Mouse (Mus musculus): ENCODE results near the gene Larp1.

The Larp1 gene

DNA sequence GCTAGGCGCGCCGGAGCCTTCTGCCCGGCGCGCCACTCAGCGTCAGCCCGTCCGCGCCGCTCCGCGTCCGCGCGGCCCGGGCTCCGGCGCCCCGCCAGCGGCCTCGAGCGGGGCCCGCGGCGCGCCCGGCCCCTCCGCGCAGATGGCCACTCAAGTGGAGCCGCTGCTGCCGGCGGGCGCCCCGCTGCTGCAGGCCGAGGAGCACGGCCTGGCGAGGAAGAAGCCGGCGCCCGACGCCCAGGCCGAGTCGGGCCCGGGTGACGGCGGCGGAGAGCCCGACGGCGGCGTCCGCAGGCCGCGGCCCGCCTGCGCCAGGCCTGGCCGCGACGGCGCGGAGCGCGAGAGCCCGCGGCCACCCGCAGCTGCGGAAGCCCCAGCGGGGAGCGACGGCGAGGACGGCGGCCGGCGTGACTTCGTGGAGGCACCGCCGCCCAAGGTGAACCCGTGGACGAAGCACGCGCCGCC lies at the start of gene Larp1:
Gene Larp1, plus strand, starts transcription at position 14 of the 465 bp plus-strand sequence.
- DNase-seq (ENCODE audit: low spot score in 2 of 2) = peak in 1 of 2 experiments; percentile 10

DNA sequence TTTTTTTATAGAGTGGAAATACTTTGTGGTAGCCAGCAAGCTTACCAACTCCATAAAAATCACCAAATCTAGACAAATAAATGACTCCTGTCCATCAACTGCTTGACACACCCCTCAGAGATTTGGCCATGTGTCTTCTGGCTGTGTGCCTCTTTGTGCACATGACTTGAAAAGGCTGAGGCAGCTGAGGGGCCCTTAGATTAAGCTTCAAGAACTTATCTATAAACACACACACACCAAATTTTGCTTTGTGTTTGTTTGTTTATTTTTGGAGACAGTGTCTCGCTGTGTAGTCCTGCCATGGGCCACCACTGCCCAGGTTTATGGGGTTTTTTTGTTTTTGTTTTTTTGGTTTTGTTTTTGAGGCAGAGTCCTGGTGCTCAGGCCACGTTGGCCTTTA lies 48.9 kb upstream of the Larp1 start:
- no peak for DNase-seq (ENCODE audit: low spot score in 2 of 2)

DNA sequence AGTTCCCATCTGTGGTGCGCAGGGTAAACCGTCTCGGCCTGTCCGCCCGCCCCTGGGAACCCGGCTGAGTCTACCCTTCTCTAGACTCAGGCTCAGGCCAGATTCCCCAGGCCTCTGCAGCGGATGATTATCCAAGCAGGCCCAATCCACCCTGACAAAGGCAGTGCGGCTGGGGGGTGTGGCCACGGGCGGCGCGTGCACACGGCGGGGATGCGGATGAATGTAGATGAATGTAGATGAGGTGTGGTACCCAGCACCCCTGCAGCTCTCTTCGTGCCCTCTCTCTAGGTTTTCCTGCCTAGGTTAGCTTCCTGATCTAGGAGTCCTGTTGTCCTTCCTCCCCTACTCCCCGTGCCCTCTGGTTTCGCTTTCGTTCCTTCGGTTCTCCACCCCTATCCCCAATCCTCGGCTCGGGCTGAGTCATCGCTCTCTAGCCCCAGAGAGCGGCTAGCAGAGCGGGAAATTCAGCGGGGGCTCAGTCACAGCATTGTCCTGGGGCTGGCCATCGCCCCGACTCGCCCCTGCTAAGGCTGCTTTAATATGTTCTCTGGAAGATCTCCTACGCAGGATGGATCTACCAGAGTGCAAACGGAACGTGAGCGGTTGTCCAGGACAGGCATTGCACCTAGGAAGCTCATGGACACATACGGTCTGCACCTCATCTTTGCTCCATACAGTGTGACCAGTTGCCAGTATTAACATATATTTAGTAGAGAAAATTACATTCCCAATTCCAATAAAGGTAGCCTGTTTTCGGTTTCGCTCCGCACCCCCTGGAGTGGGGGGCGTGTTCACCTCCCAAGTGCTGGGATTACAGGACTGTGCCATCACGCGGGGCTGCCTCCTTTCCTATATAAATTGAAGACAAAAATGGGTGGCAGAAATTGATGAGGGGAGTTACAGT lies 46.2 kb upstream of the Larp1 start:
- peak; percentile 49 to 63 for DNase-seq (ENCODE audit: low spot score in 2 of 2)

DNA sequence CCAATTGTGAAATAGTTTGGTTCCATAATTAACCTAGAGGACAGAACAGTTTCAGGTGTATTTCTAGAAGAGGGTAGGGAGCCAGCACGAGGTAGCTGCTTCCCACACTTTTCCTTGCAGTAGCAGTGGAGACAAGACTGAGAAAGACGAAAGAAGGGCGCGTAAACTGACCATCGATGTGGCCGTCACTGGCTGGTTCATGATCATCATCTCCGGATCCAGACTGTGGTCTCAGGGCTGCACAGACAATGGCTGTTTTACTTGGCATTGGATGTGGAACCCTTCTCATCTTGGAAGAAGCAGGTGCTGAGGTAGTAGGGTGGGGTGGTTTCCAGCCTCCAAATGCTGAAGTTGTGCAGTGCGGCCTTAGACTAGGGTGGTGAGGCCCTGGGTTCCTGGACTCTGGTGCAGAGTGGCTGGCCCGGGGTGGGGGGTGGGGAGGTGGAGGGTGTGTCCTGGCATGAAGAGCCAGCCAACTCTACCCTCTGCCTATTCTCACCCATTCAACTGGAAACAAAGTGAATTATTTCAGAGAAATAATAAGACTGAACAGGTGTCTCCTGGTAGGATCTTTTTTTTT lies 45.5 kb upstream of the Larp1 start:
- no peak for DNase-seq (ENCODE audit: low spot score in 2 of 2)

DNA sequence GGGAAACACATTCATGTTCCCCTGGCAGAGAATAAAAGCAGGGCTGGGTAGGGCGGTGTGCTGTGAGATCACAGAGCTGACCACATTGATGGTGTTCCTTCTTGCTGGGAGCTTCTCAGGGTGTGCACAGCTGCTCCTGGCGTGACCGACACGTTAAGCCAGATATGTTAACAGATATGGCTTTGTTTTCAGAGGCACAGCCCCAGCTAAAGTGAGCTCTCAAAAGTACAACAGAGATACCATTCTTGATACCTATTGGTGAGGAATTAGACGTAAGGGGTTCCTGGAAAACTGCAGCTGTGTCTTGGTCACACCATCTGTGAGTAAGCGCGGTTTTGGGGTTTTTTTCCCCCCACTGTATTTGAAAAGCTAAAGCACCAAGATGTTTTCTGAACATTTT lies 42.2 kb upstream of the Larp1 start:
- no peak for DNase-seq (ENCODE audit: low spot score in 2 of 2)

DNA sequence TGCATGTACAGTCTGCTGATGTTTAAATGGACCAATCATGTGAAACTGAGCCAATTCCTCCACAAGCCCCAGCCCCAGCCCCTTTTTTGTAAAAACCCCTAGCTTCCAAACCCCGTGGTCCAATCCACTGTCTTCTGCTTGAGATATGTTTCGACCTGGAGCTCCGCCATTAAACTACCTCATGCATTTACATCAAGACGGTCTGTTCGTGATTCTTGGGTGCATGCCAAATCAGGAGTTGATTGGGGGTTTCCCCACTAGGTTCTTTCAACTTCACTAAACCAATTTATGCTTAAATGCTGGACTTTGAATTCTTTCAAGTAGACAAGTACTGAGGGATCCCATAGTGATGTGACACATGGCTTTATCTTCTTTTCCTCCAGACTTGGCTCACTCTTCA lies 40.6 kb upstream of the Larp1 start:
- DNase-seq (ENCODE audit: low spot score in 2 of 2) = no peak

DNA sequence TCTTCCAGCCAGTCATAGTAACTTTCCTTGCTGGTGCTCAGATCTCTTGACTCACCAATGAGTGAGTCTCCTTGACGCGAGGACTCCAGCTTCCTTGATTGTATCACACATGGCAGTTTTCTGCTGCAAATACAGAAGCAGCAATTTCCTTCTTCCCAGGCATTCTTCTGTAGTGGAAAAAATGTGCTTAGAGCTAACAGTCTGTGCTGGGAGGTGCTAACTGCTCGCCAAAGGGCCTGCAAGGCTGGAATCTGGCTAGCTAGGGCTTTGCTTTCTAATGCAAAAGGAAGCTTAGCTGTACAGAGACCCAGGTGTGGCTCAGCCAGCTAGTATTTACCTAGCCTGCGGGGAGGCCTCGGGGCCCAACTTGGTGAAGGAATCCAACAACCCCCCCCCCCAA lies 38.3 kb upstream of the Larp1 start:
- DNase-seq (ENCODE audit: low spot score in 2 of 2) = no peak

DNA sequence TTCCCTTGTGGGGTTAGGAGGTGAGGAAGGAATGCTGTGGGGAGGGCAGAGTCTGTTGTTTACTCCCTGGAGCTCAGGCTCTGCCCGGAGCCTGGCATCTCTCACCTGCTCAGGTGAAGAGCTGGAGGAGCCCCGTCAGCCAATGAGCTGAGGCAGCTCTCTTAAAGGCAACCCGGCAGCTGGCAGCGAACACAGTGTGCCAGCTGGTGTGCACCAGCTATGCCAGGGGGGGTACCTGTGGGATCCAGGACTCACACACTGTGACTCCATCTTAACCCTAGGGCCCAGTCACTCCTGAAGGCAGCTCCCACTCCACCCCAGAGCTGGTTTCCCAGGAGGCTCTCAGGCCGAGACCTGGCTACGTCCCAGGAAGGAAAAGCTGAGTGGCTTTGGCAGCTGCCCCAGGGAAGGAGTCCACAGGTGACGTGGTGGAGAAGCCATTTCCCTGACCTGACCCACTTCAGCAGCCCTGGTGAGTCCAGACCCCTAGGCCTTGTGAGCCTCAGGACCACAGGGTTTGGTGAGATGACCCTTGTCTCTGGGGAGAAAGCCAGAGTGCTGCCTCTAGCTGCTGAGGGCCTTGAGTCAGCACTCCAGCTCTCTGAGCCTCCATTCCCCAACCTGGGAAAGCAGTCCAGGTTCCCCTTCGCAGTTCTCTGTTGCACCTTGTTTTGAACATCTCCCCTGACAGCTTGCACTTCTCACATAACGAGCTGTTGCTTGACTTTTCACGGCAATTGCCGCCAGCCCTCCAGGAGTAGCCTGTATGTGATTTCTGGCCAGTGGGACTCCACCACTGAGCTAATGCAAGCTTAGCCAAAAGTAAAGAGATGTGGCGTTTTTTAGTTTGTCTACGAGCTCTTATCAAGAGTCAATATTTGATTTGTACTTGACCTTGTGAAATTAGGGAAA lies 35.6 kb upstream of the Larp1 start:
- DNase-seq (ENCODE audit: low spot score in 2 of 2) = no peak

DNA sequence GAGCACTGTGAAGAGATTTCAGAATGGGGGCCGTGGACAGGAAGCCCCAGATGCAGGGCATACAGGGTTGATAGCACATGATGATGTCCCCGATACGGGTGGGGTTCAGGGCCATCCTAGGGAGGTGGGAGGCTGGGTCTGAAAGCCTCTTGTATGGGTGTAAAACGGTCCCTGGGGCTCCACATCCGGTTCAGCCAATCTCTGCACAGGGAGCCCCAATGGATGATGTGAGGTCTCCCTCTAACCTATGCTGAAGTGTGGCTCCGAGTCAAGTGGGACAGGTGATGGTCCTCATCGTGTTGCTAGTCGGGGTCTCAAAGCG lies 35.0 kb upstream of the Larp1 start:
- DNase-seq (ENCODE audit: low spot score in 2 of 2) = no peak

DNA sequence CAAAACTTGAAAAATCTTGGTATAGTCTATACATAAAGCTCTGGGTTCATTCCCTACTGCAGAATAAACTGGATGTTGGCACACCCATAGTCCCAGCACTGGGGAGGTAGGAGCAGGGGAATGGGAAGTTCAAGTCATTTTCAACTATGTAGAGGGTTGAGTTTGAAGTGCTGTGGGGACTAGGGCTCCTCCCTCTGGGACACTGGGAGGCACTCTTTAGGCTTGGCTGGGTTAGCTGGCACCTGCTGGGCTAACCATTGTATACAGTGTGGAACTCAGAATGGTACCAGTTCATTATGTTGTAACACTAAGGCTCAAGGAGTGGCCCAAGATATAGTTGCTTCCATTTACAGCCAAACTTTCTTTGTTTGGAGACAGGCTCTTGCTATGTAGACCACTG lies 33.0 kb upstream of the Larp1 start:
- no peak for DNase-seq (ENCODE audit: low spot score in 2 of 2)

DNA sequence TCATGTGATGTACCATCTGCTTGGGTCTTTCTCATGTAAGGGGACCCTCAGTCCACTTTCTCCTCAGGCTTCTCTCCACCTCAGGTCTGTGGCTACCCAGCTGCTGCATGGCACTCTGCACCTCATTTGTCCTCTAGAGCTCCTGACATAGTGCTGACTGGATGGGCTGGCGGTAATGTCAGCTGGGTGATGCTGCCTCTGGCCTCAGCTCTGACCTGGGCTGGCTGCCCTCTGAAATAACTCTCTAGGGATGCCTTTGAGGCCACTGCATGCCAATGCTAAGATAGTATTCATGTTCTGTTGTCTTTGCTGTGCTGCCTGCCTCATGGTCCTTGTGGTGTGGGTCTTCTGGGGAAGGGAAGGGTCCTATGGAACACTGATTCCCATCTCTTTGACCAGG lies 31.2 kb upstream of the Larp1 start:
- no peak for DNase-seq (ENCODE audit: low spot score in 2 of 2)

DNA sequence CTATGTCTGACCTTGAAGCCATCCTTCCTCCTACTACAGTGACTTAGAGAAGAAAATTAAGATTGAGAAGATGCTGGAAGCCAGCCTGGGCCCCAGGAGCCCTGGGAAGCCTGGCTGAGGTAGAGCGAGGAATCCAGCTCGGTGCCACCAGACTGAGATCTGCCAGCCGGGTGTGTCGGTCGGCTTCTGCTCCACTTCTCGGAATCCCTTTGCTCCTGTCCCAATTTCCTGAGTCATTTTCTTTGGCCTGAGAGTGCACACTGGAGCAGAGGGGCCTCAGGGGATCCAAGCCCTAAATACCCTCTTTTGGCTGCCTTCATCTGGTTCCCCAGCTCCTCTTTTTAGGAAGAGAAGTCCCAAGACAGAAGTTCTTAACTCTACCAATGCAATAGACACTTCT lies 29.2 kb upstream of the Larp1 start:
- no peak for DNase-seq (ENCODE audit: low spot score in 2 of 2)

DNA sequence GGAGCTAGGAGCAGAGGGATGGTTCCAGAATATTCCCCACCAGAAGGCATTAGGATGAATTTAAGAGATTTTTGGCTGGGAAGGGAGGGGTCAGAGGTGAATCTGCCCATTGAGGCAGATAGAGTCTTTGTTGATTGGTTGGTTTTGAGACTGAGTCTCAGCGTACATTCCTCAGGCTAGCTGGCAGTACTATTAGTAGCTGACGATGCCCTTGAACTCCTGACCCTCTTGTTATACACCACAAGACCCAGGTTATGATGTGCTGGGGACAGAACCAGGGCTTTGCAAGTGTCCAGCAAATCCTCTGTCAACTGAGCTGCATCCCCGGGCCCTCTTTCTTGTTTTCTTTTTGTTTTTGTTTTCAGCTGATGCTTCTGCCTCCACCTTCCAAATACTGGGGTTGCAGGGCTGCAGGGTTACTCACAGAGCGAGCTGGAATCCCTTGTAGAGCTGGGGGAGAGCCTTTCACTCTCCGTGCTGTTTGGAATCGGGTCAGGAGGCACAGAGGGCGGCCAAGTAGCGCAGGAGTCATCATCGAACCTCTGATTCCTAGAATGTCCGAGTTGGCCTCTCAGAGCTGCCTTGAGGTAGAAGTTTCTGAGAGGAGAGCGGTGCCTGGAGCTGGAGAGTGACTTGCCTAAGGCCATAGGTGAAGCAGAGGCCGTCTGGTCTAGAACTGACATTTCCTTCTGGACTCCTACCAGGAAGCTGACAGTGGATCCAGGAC lies 27.6 kb upstream of the Larp1 start:
- DNase-seq (ENCODE audit: low spot score in 2 of 2) = no peak

DNA sequence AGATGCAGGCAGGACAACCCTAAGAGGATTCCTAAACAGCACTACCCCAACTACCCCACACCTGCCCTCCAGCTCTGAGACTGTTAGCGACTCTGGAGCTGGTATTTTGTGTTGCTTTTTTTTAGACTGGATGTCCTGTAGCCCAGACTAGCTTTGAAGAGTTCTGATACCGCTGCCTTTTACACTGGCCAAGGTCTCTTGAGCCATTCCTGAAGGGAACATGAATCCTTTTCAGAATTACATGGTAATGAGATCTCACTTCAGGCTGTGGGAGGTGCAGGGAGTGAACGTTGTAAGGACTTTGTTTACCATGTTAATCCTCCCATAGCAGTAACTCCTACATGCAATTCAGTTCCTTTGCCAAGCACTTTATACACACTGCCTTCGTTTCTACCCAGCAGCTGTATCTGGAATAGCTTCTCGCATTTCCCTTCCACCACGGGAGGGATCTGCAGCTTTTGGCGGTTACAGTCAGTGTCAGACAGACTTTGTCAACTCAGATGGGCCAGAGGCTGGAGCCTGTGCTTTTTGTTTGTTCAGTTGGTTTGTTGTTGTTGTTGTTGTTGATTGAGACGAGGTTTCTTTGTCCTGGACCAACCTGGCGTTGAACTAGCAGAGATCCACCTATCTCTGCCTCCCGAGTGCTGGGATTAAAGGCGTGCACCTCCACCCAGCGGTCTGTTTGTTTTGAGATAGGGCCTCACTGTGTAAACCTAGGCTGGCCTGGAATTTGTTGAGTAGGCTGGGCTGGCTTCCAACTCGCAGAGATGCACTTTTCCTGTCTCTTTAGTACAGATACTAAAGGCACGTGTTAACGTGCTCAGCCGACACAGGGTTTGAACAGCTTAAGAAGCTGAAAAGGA lies 25.2 kb upstream of the Larp1 start:
- no peak for DNase-seq (ENCODE audit: low spot score in 2 of 2)

DNA sequence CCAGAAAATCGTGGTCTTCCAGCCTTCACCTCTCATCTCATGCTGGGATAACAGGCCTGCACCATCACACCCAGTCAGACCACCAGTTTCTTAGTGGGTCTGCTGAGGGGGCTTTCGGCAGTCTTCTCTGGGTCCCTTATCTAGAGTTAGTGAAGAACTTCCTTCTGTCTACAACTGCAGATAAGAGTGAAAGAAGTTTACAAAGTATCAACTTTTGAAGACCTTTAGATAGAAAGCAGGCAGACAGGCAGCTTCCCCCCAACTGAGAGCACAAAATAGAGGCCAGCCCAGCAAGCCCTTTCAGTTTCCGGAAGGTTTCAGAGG lies 24.6 kb upstream of the Larp1 start:
- no peak for DNase-seq (ENCODE audit: low spot score in 2 of 2)

DNA sequence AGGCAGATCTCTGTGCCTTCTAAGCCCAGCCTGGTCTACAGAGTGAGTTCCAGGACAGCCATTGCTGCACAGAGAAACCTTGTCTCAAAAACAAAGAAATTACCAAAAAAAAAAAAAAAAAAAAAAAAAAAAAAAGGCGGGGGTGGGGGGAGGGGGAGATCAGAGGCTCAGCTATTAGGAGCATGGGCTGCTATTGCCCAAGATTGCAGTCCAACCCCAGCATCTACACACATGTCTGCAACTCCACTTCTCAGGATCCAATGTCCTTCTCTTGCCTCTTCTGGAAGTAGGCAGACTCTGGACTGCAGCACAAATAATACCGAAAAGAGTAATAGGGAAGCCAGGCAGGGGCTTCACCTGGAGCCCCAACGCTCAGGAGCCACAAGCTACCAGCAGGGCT lies 23.4 kb upstream of the Larp1 start:
- DNase-seq (ENCODE audit: low spot score in 2 of 2) = no peak

DNA sequence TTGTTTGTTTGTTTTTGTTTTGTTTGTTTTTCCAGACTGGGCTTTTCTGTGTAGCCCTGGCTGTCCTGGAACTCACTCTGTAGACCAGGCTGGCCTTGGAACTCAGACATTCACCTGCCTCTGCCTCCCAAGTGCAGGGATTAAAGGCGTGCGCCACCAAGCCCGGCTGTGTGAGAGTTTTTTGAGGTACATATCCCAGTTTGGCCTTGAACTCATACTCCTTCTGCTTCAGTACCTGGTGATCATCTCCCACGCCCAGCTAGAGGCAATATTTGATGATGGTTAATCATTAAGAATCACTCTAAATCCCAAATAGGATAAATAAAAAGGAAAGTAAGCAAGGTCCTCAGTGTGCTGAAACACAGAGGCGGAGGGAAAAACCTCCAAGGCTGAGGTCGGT lies 22.8 kb upstream of the Larp1 start:
- no peak for DNase-seq (ENCODE audit: low spot score in 2 of 2)

DNA sequence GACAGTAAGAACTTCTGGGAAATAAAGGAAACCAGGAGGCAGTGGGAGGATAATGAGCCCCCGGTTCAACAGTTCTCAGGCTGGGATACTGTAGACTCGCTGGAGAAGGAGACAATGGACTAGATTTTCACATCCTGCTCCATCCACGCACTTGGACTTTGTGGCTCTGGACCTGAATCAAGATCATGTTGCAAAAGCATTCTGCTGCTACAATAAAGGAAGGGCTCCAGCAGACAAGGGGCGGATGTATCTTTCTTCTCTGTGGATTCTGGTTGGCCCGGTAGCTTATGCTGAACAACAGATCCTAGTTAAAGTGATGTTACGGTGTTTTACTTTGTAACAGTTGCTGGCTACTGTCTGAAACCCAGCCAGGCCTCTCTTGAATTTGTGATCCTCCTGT lies 22.4 kb upstream of the Larp1 start:
- DNase-seq (ENCODE audit: low spot score in 2 of 2) = no peak

DNA sequence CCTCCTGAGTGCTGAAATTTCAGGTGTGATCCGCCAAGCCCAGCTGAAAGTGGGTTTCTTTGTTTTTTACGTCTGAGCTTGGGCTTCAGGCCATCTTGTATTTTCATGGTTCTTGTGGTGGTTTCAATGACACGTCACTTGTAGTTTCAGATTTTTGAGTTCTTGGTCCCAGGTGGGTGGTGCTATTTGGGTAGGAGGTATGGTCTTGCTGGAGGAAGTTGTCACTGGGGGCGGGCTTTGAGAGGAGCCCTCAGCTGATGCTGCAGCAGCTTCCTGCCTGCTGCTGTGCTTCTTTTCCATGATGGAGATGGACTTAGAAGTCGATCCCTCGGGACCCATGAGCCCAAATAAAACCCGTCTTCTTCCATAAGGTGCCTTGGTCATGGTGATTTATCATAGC lies 22.0 kb upstream of the Larp1 start:
- DNase-seq (ENCODE audit: low spot score in 2 of 2) = no peak

DNA sequence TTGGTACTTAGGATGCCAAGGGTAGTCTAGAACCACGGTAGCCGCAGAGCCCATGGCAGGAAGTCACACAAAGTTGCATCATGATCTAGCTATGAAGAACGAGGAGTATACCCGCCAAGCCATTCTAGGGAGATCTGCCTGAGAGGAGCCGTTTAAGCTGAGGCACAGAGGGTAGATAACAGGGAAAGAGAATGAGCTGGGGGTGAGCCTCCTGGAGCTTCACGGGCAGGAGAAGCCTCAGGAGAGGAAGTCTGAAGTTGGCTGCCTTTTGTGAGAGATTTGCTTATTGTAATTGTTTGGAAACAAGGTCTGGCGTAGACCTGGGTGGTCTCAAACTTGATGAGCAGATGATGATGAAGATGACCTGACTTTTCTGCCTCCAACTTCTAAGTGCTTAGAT lies 10.7 kb upstream of the Larp1 start:
- DNase-seq (ENCODE audit: low spot score in 2 of 2) = no peak

DNA sequence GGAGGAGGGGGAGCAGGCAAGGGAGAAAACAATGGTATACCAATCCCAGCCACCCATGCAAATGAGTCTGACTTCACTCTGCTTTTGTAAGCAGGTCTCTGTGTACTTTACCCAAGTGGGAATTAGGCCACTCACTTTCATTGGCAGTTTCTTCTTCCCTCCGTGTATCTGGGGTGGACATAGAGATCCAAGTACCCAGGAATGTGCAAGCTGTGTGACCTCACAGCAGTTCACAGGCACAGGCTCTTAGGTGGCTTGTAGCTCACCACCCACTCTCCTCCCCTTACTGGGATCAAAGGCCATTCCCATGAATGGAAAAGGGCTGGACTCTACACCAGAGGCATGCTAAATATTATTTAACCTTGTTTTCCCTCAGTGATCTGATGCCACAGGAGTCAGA lies 10.0 kb upstream of the Larp1 start:
- no peak for DNase-seq (ENCODE audit: low spot score in 2 of 2)
